Mouse (Mus musculus): Measurements from ENCODE around the gene Nhsl2. TPM values are rescaled to one million over a fixed set of nuclear protein-coding genes. Genes with fewer than 3 reads are reported as not detected.
"Not testable (repeated sequence)": the region's sequence is repeated elsewhere in the genome, so short reads cannot be mapped to it uniquely, and the experiment has no call there.

Nhsl2 gene
- total and polyA plus RNA-seq, 2 experiments, result 0.27 to 0.46 TPM

DNA sequence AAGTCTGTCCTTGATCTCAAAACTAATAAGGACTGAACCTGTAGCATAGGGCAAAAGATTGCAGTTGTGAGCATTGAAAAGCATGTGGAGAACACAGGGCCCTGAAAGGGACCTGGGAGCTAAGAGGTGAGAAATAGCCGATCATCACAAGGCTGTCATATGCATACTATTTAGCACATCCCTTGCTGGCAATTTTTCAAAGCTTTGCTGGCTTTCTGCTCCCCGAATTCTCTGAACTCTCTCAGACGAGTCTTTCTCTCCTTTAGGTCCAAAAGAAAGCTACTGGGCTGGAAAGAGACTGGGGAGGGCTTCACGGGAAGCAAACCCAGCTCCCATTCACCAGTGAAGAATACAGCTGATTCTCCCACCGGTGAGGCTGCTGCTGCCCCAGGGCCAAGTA is 233.2 kb downstream of the Nhsl2 start:
- no peak overlapping the region for H3K27ac ChIP-seq (replicated peaks; ENCODE audit: insufficient read depth, low read depth, low read length)
- whole genome bisulfite sequencing, result 79% methylated on average over 5 of the region's 5 CpGs
- H3K4me3 ChIP-seq (ENCODE audit: insufficient read depth, low read depth, low read length), result no peak overlapping the region
- H3K27me3 ChIP-seq (ENCODE audit: control insufficient read depth, insufficient read depth, low read length), result no peaks in the 10 kb centered on the region
- H3K9ac ChIP-seq (ENCODE audit: low read depth, low read length), result no peak overlapping the region
- no peaks in the 10 kb centered on the region for H3K79me2 ChIP-seq (ENCODE audit: control insufficient read depth, insufficient read depth, low read length)
- no peak for DNase-seq (ENCODE audit: extremely low read depth, low read depth, low spot score)
- H3K4me1 ChIP-seq (ENCODE audit: control insufficient read depth, insufficient read depth, low read length), result no peaks in the 10 kb centered on the region
- TF ChIP-seq POLR2A (IDR thresholded peaks at IDR 0.05; ENCODE audit: extremely low read depth, insufficient read depth, low read length), result no peak
- TF ChIP-seq CTCF (IDR thresholded peaks at IDR 0.05; ENCODE audit: low read depth, low read length), result no peak
- no peaks in the 10 kb centered on the region for H3K36me3 ChIP-seq (ENCODE audit: control insufficient read depth, insufficient read depth, low read length)

DNA sequence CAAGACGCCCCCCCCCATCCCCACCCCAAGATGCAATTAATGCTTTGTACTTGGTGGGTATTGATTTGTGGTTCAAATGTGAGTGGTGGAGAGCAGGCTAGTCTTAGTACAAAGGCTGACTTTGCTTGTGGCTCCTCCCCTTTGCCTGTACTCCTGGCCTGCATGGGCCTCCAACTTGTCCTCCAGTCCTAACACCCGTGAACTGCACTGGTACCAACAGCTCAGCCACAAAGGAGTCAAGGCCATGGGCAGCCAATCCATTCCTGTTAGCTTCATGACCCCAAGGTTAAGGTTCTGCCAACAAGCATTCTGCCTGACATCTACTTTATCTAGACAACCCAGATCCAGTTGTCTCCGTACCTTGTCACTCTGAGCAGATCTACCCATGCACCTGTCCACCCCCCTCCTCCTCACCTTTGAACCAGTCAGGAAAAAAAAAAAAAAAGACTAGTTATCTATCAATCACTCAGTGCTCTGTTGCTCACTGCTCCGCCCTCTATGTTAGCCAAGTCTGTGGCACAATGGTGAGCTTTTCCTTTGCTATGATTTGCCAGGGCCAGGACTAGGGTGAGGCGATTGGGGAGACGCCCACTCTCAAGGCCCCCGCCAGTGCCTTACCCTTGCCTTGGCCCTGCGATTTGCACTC is 236.7 kb downstream of the Nhsl2 start:
- Histone ChIP-seq H3K4me1 (ENCODE audit: control insufficient read depth, insufficient read depth, low read length) (no peaks in the 10 kb centered on the region), H3K27ac (replicated peaks; ENCODE audit: insufficient read depth, low read depth, low read length) (no peak overlapping the region), H3K36me3 (ENCODE audit: control insufficient read depth, insufficient read depth, low read length) (no peaks in the 10 kb centered on the region), H3K4me3 (ENCODE audit: insufficient read depth, low read depth, low read length) (no peak overlapping the region), H3K9ac (ENCODE audit: low read depth, low read length) (no peak overlapping the region), H3K79me2 (ENCODE audit: control insufficient read depth, insufficient read depth, low read length) (no peaks in the 10 kb centered on the region), H3K27me3 (ENCODE audit: control insufficient read depth, insufficient read depth, low read length) (no peaks in the 10 kb centered on the region)
- peak; percentile 71 for DNase-seq (ENCODE audit: extremely low read depth, low read depth, low spot score)
- 61% methylated on average over 8 of the region's 8 CpGs for whole genome bisulfite sequencing
- no peak for TF ChIP-seq POLR2A (IDR thresholded peaks at IDR 0.05; ENCODE audit: extremely low read depth, insufficient read depth, low read length)

DNA sequence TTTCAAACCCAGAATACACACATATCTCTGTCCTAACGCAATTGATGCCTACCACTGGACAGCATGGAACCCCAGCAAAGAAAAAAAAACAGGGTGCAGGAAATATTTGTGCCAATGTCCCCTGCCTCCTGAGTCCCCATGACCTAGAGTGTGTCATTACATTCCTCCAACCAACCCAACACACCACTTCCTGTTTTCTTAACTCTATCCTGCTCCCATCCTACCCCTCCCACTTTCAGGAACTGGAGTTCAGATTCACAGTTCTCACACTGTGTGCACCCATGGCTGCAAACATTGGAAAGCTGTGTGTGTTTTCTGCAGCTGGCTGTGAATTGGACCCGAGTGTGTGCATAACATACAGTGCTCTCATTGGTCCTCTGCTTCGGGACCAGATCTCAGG is 241.4 kb downstream of the Nhsl2 start:
- TF ChIP-seq CTCF (IDR thresholded peaks at IDR 0.05; ENCODE audit: low read depth, low read length), result no peak
- no peaks in the 10 kb centered on the region for H3K36me3 ChIP-seq (ENCODE audit: control insufficient read depth, insufficient read depth, low read length)
- no peaks in the 10 kb centered on the region for H3K4me1 ChIP-seq (ENCODE audit: control insufficient read depth, insufficient read depth, low read length)
- 70% methylated on average over 3 of the region's 3 CpGs for WGBS
- H3K27ac ChIP-seq (replicated peaks; ENCODE audit: insufficient read depth, low read depth, low read length), result no peak overlapping the region
- no peak for DNase-seq (ENCODE audit: extremely low read depth, low read depth, low spot score)
- H3K79me2 ChIP-seq (ENCODE audit: control insufficient read depth, insufficient read depth, low read length), result no peaks in the 10 kb centered on the region
- H3K9ac ChIP-seq (ENCODE audit: low read depth, low read length), result no peak overlapping the region
- H3K4me3 ChIP-seq (ENCODE audit: insufficient read depth, low read depth, low read length), result no peak overlapping the region
- no peaks in the 10 kb centered on the region for H3K27me3 ChIP-seq (ENCODE audit: control insufficient read depth, insufficient read depth, low read length)

GRCm38 (mm10) chrX:102094381-102094904 is 245.3 kb downstream of the Nhsl2 start:
- TF ChIP-seq POLR2A (IDR thresholded peaks at IDR 0.05; ENCODE audit: extremely low read depth, insufficient read depth, low read length), result no peak
- TF ChIP-seq CTCF (IDR thresholded peaks at IDR 0.05; ENCODE audit: low read depth, low read length), result no peak
- Histone ChIP-seq H3K27ac (replicated peaks; ENCODE audit: insufficient read depth, low read depth, low read length) (no peak overlapping the region), H3K4me1 (ENCODE audit: control insufficient read depth, insufficient read depth, low read length) (no peaks in the 10 kb centered on the region), H3K4me3 (ENCODE audit: insufficient read depth, low read depth, low read length) (no peak overlapping the region), H3K36me3 (ENCODE audit: control insufficient read depth, insufficient read depth, low read length) (no peaks in the 10 kb centered on the region), H3K9ac (ENCODE audit: low read depth, low read length) (no peak overlapping the region), H3K27me3 (ENCODE audit: control insufficient read depth, insufficient read depth, low read length) (no peaks in the 10 kb centered on the region), H3K79me2 (ENCODE audit: control insufficient read depth, insufficient read depth, low read length) (no peaks in the 10 kb centered on the region)
- 72% methylated on average over 7 of the region's 7 CpGs for WGBS
- DNase-seq (ENCODE audit: extremely low read depth, low read depth, low spot score), result no peak

GRCm38 (mm10) chrX:102101886-102102285 is 252.7 kb downstream of the Nhsl2 start:
- 52% methylated on average over 7 of the region's 7 CpGs for WGBS
- no peak for TF ChIP-seq CTCF (IDR thresholded peaks at IDR 0.05; ENCODE audit: low read depth, low read length)
- no peak for TF ChIP-seq POLR2A (IDR thresholded peaks at IDR 0.05; ENCODE audit: extremely low read depth, insufficient read depth, low read length)
- Histone ChIP-seq H3K79me2 (ENCODE audit: control insufficient read depth, insufficient read depth, low read length) (no peaks in the 10 kb centered on the region), H3K36me3 (ENCODE audit: control insufficient read depth, insufficient read depth, low read length) (no peaks in the 10 kb centered on the region), H3K27ac (replicated peaks; ENCODE audit: insufficient read depth, low read depth, low read length) (no peak overlapping the region), H3K4me1 (ENCODE audit: control insufficient read depth, insufficient read depth, low read length) (no peaks in the 10 kb centered on the region), H3K27me3 (ENCODE audit: control insufficient read depth, insufficient read depth, low read length) (no peaks in the 10 kb centered on the region), H3K4me3 (ENCODE audit: insufficient read depth, low read depth, low read length) (no peak overlapping the region), H3K9ac (ENCODE audit: low read depth, low read length) (no peak overlapping the region)
- no peak for DNase-seq (ENCODE audit: extremely low read depth, low read depth, low spot score)

GRCm38 (mm10) chrX:102103830-102104229 is 254.6 kb downstream of the Nhsl2 start:
- not testable (repeated sequence) for DNase-seq (ENCODE audit: extremely low read depth, low read depth, low spot score); H3K4me3 ChIP-seq (ENCODE audit: insufficient read depth, low read depth, low read length); H3K36me3 ChIP-seq (ENCODE audit: control insufficient read depth, insufficient read depth, low read length); H3K79me2 ChIP-seq (ENCODE audit: control insufficient read depth, insufficient read depth, low read length); H3K27me3 ChIP-seq (ENCODE audit: control insufficient read depth, insufficient read depth, low read length); H3K9ac ChIP-seq (ENCODE audit: low read depth, low read length); H3K4me1 ChIP-seq (ENCODE audit: control insufficient read depth, insufficient read depth, low read length); H3K27ac ChIP-seq (replicated peaks; ENCODE audit: insufficient read depth, low read depth, low read length)
- 83% methylated on average over 2 of the region's 2 CpGs for WGBS

DNA sequence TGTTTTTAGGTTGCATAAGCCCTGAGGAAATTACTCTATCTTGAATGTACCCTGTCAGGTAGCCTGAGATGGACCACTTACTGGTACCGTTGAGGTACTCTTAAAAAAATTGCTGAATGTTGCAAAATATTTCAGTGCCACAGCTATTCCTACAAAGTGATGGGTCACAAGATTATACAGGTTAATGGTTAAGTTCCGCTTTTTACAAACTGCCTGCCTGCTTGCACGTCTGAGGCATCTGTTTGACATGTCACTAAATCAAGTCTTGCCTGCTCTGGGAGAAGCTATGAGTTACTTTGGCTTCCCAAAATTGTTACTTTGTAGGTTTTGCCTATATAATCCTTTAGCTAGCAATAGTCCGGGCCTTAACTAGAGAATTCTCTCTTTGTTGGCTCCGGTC is 260.2 kb downstream of the Nhsl2 start:
- not testable (repeated sequence) for H3K9ac ChIP-seq (ENCODE audit: low read depth, low read length); H3K27me3 ChIP-seq (ENCODE audit: control insufficient read depth, insufficient read depth, low read length); H3K36me3 ChIP-seq (ENCODE audit: control insufficient read depth, insufficient read depth, low read length)

More for the DNA sequence above, 260.2 kb downstream of the Nhsl2 start:
- not testable (repeated sequence) for H3K4me3 ChIP-seq (ENCODE audit: insufficient read depth, low read depth, low read length); DNase-seq (ENCODE audit: extremely low read depth, low read depth, low spot score); H3K27ac ChIP-seq (replicated peaks; ENCODE audit: insufficient read depth, low read depth, low read length); H3K4me1 ChIP-seq (ENCODE audit: control insufficient read depth, insufficient read depth, low read length); H3K79me2 ChIP-seq (ENCODE audit: control insufficient read depth, insufficient read depth, low read length)
- 75% methylated on average over 5 of the region's 5 CpGs for WGBS
